Comparison of ENCODE assay signal across 17 mouse cellular contexts in genomic region chr6:48527901-48528300, GRCm38 (mm10). TPM values are rescaled to one million over a fixed set of nuclear protein-coding genes. Genes with fewer than 3 reads are reported as not detected.
"Had no signal": no experiment of that assay in that cellular context is flagged by ENCODE, and none has a peak within 500 bp of the region (broad histone marks: within the 10 kb centered on the region; RNA-seq: fewer than 3 reads in every experiment).

No protein-coding gene starts in this region.

- H3K27me3 ChIP-seq: neural tube, embryonic 12.5 days; neural tube, embryonic 13.5 days; neural tube, embryonic 15.5 days; stomach, embryonic 15.5 days had no signal

- DNase-seq: retina, postnatal 1 day; right cerebral cortex, adult 18-20 months; right cerebral cortex, postnatal 14 days; right cerebral cortex, postnatal 25 days; right cerebral cortex, postnatal 4 days; spleen, adult 18-20 months; thymus, adult 2 months; thymus, postnatal 14 days; thymus, postnatal 25 days; thymus, postnatal 36 days; thymus, postnatal 4 days had no signal

- H3K9me3 ChIP-seq: neural tube, embryonic 12.5 days; neural tube, embryonic 13.5 days; neural tube, embryonic 15.5 days; stomach, embryonic 15.5 days had no signal

- H3K4me3 ChIP-seq: neural tube, embryonic 12.5 days; neural tube, embryonic 13.5 days; neural tube, embryonic 15.5 days; stomach, embryonic 15.5 days had no signal

- H3K27ac ChIP-seq: neural tube, embryonic 12.5 days; neural tube, embryonic 13.5 days; neural tube, embryonic 15.5 days; stomach, embryonic 15.5 days; stomach, postnatal 0 days had no signal

- H3K4me1 ChIP-seq: neural tube, embryonic 12.5 days; neural tube, embryonic 13.5 days; neural tube, embryonic 15.5 days; stomach, embryonic 15.5 days had no signal

RNA-seq across cellular contexts. Expression of gene Atp6v0e2, which starts 9.5 kb away (rescaled TPM):
- total RNA-seq: neutrophil, adult 5-6 weeks had no signal

RNA-seq across cellular contexts. Expression of gene Rarres2, which starts 44.7 kb away (rescaled TPM):
- total RNA-seq: neutrophil, adult 5-6 weeks had no signal
